Mouse (Mus musculus) forebrain, postnatal 0 days (tissue): ENCODE measurements around the gene Olfr743. TPM values are rescaled to one million over a fixed set of nuclear protein-coding genes. Genes with fewer than 3 reads are reported as not detected.
"Not testable (repeated sequence)": the region's sequence is repeated elsewhere in the genome, so short reads cannot be mapped to it uniquely, and the experiment has no call there.

ENCODE experiments used
- ATAC-seq: fragments of 200-750 bp; cut with Nextera tagmentation; 2 replicates; pipeline ENCODE4 v1.8.0; 2017; ENCODE audit warnings: mild to moderate bottlenecking, moderate library complexity
- DNase-seq: peaks from one replicate; pipeline ENCODE4 v3.0.0-alpha.2; 2015
- H3K27ac ChIP-seq: fragments of 300-500 bp; sonication (generic); 2 replicates; pipeline ENCODE4 v1.5.1; 2014; ENCODE audit warnings: low read depth, mild to moderate bottlenecking, antibody characterized with exemption, low read length, moderate library complexity, mixed read lengths
- H3K27me3 ChIP-seq: fragments of 300-500 bp; sonication (generic); 2 replicates; pipeline ENCODE4 v1.6.1; 2014; ENCODE audit warnings: mild to moderate bottlenecking, low read length, mixed read lengths; ENCODE audit not compliant: insufficient read depth
- H3K36me3 ChIP-seq: fragments of 300-500 bp; sonication (generic); 2 replicates; pipeline ENCODE4 v1.6.1; 2014; ENCODE audit warnings: mild to moderate bottlenecking, moderate library complexity; ENCODE audit not compliant: insufficient read depth
- H3K4me1 ChIP-seq: fragments of 300-500 bp; sonication (generic); 2 replicates; pipeline ENCODE4 v1.6.1; 2014; ENCODE audit warnings: antibody characterized with exemption; ENCODE audit not compliant: insufficient read depth
- H3K4me2 ChIP-seq: fragments of 300-500 bp; sonication (generic); 2 replicates; pipeline ENCODE4 v1.6.1; 2014; ENCODE audit warnings: low read depth, mild to moderate bottlenecking, moderate library complexity
- H3K4me3 ChIP-seq: fragments of 300-500 bp; sonication (generic); 2 replicates; pipeline ENCODE4 v1.5.1; 2014; ENCODE audit warnings: low read depth, low read length, mixed read lengths
- H3K9ac ChIP-seq: fragments of 300-500 bp; sonication (generic); 2 replicates; pipeline ENCODE4 v1.6.1; 2014; ENCODE audit warnings: mild to moderate bottlenecking
- H3K9me3 ChIP-seq: fragments of 300-500 bp; sonication (generic); 2 replicates; pipeline ENCODE4 v1.6.1; 2016; ENCODE audit warnings: low read length
- CTCF ChIP-seq: sonication (generic); IDR thresholded peaks from 2 replicates; pipeline ENCODE4 v1.5.1; 2016; ENCODE audit warnings: antibody characterized with exemption, control low read depth, low read depth
- WGBS: fragments of 180-500 bp; shearing (Covaris S2); extraction: QIAGEN DNeasy Blood & Tissue Kit; methylation state at CpG from one replicate; pipeline ENCODE4 v1.1.7; 2014; 5-methylcytosine and 5-hydroxymethylcytosine counted together
- polyA plus RNA-seq: library from polyadenylated mRNA; unstranded; fragments of >200 nt; fragmentation: Nextera tagmentation; extraction: Ambion mirVana; gene quantifications from 2 replicates; pipeline ENCODE4 v1.2.1, GENCODE M21; 2015
- total RNA-seq: library from RNA; depleted of rRNA; stranded (reverse); fragments of >200 nt; gene quantifications from 2 replicates; pipeline ENCODE4 v1.2.3, GENCODE M21; 2014; rRNA removed

The Olfr743 gene
- total RNA-seq: not detected in 2 replicates
- polyA plus RNA-seq: not detected in 2 replicates

- no peak within 1 kb of the TSS for H3K27ac ChIP-seq
- DNase-seq (no peak), ATAC-seq (no peak)
- no peaks in the 10 kb centered on the region for H3K27me3 ChIP-seq
- TF ChIP-seq CTCF: no peak
- H3K4me1 ChIP-seq: no peaks in the 10 kb centered on the region
- H3K4me2 ChIP-seq: no peak within 1 kb of the TSS
- no peak within 1 kb of the TSS for H3K4me3 ChIP-seq
- no peaks in the 10 kb centered on the region for H3K36me3 ChIP-seq
- no peaks in the 10 kb centered on the region for H3K9me3 ChIP-seq
- no peak within 1 kb of the TSS for H3K9ac ChIP-seq
These were observed at the start of gene Olfr743 for GRCm38 (mm10) chr14:50521539-50521938. Olfr743 (plus strand) TSS chr14:50521839.

GRCm38 (mm10) chr14:50472438-50472837 is 49.2 kb upstream of the Olfr743 start, which contains the start of gene Olfr741:
Olfr741 (plus strand) TSS chr14:50472738.
- Histone ChIP-seq H3K36me3 (no peaks in the 10 kb centered on the region), H3K9ac (no peak within 1 kb of the TSS), H3K27me3 (no peaks in the 10 kb centered on the region), H3K4me3 (no peak within 1 kb of the TSS), H3K27ac (no peak within 1 kb of the TSS), H3K9me3 (no peaks in the 10 kb centered on the region), H3K4me2 (no peak within 1 kb of the TSS), H3K4me1 (no peaks in the 10 kb centered on the region)
- WGBS: 75% methylated on average over 2 of the region's 2 CpGs
- DNase-seq (no peak), ATAC-seq (no peak)
- no peak for TF ChIP-seq CTCF

GRCm38 (mm10) chr14:50478406-50478805 is 43.2 kb upstream of the Olfr743 start:
- Histone ChIP-seq H3K27ac (no peak overlapping the region), H3K4me2 (no peak overlapping the region), H3K36me3 (no peaks in the 10 kb centered on the region), H3K9me3 (no peaks in the 10 kb centered on the region), H3K27me3 (no peaks in the 10 kb centered on the region), H3K4me3 (no peak overlapping the region), H3K4me1 (no peaks in the 10 kb centered on the region), H3K9ac (no peak overlapping the region)
- WGBS: 76% methylated on average over 2 of the region's 2 CpGs
- no peak for ATAC-seq
- no peak for DNase-seq
- no peak for TF ChIP-seq CTCF

GRCm38 (mm10) chr14:50503300-50503699 is 18.3 kb upstream of the Olfr743 start, which contains the start of gene Olfr742:
Olfr742 (plus strand) TSS chr14:50503600.
- no peak within 1 kb of the TSS for H3K4me2 ChIP-seq
- DNase-seq: no peak
- H3K9ac ChIP-seq: no peak within 1 kb of the TSS
- WGBS: 55% methylated on average over 2 of the region's 2 CpGs
- H3K4me3 ChIP-seq: no peak within 1 kb of the TSS
- H3K27me3 ChIP-seq: no peaks in the 10 kb centered on the region
- no peaks in the 10 kb centered on the region for H3K36me3 ChIP-seq
- TF ChIP-seq CTCF: no peak
- no peak for ATAC-seq
- no peaks in the 10 kb centered on the region for H3K4me1 ChIP-seq
- no peak within 1 kb of the TSS for H3K27ac ChIP-seq
- H3K9me3 ChIP-seq: no peaks in the 10 kb centered on the region

GRCm38 (mm10) chr14:50552734-50553133 is 31.1 kb downstream of the Olfr743 start:
- ATAC-seq (no peak), DNase-seq (no peak)
- H3K9me3 ChIP-seq: peaks cover 5% of the 10 kb centered on the region; the same call in 1 of the 2 replicates
- H3K27ac ChIP-seq: no peak overlapping the region
- H3K9ac ChIP-seq: no peak overlapping the region
- WGBS: 97% methylated on average over 2 of the region's 2 CpGs
- no peak overlapping the region for H3K4me2 ChIP-seq
- H3K36me3 ChIP-seq: no peaks in the 10 kb centered on the region
- H3K4me1 ChIP-seq: no peaks in the 10 kb centered on the region
- no peak overlapping the region for H3K4me3 ChIP-seq
- no peak for TF ChIP-seq CTCF
- no peaks in the 10 kb centered on the region for H3K27me3 ChIP-seq

- H3K36me3 ChIP-seq, H3K4me3 ChIP-seq, H3K9me3 ChIP-seq, H3K9ac ChIP-seq, ATAC-seq, H3K27ac ChIP-seq, DNase-seq, H3K4me1 ChIP-seq, H3K27me3 ChIP-seq, H3K4me2 ChIP-seq: not testable (repeated sequence)
- 54% methylated on average over 1 of the region's 1 CpGs for WGBS
These were observed 51.4 kb downstream of the Olfr743 start for GRCm38 (mm10) chr14:50573056-50573455.

Other genes starting within 250 kb of the Olfr743 start
- gene Olfr732, start 237.6 kb upstream of the Olfr743 start, total RNA-seq: not detected in 2 replicates
- gene Olfr732, start 237.6 kb upstream of the Olfr743 start, polyA plus RNA-seq: not detected in 2 replicates
- not detected in 2 replicates for gene Olfr733, start 220.3 kb upstream of the Olfr743 start, total RNA-seq
- not detected in 2 replicates for gene Olfr733, start 220.3 kb upstream of the Olfr743 start, polyA plus RNA-seq
- gene Olfr734, start 195.1 kb upstream of the Olfr743 start, total RNA-seq: not detected in 2 replicates
- gene Olfr734, start 195.1 kb upstream of the Olfr743 start, polyA plus RNA-seq: not detected in 2 replicates
- not detected in 2 replicates for gene Olfr735, start 173.0 kb upstream of the Olfr743 start, total RNA-seq
- gene Olfr735, start 173.0 kb upstream of the Olfr743 start, polyA plus RNA-seq: not detected in 2 replicates
- gene Tlr11, start 163.9 kb upstream of the Olfr743 start, total RNA-seq: not detected in 2 replicates
- gene Tlr11, start 163.9 kb upstream of the Olfr743 start, polyA plus RNA-seq: not detected in 2 replicates
- gene Olfr736, start 140.7 kb upstream of the Olfr743 start, total RNA-seq: not detected in 2 replicates
- not detected in 2 replicates for gene Olfr736, start 140.7 kb upstream of the Olfr743 start, polyA plus RNA-seq
- gene Olfr738, start 114.3 kb upstream of the Olfr743 start, total RNA-seq: not detected in 2 replicates
- gene Olfr738, start 114.3 kb upstream of the Olfr743 start, polyA plus RNA-seq: not detected in 2 replicates
- gene Olfr739, start 103.2 kb upstream of the Olfr743 start, total RNA-seq: not detected in 2 replicates
- gene Olfr739, start 103.2 kb upstream of the Olfr743 start, polyA plus RNA-seq: not detected in 2 replicates
- not detected in 2 replicates for gene Olfr740, start 76.3 kb upstream of the Olfr743 start, total RNA-seq
- not detected in 2 replicates for gene Olfr740, start 76.3 kb upstream of the Olfr743 start, polyA plus RNA-seq
- gene Olfr741, start 49.1 kb upstream of the Olfr743 start, total RNA-seq: not detected in 2 replicates
- gene Olfr741, start 49.1 kb upstream of the Olfr743 start, polyA plus RNA-seq: not detected in 2 replicates
- not detected in 2 replicates for gene Olfr742, start 18.2 kb upstream of the Olfr743 start, total RNA-seq
- gene Olfr742, start 18.2 kb upstream of the Olfr743 start, polyA plus RNA-seq: not detected in 2 replicates
- not detected in 2 replicates for gene Olfr744, start 93.0 kb downstream of the Olfr743 start, total RNA-seq
- not detected in 2 replicates for gene Olfr744, start 93.0 kb downstream of the Olfr743 start, polyA plus RNA-seq
- not detected in 2 replicates for gene Olfr745, start 117.5 kb downstream of the Olfr743 start, total RNA-seq
- gene Olfr745, start 117.5 kb downstream of the Olfr743 start, polyA plus RNA-seq: not detected in 2 replicates
- not detected in 2 replicates for gene Olfr746, start 125.2 kb downstream of the Olfr743 start, total RNA-seq
- not detected in 2 replicates for gene Olfr746, start 125.2 kb downstream of the Olfr743 start, polyA plus RNA-seq
- gene Olfr747, start 171.4 kb downstream of the Olfr743 start, total RNA-seq: not detected in 2 replicates
- not detected in 2 replicates for gene Olfr747, start 171.4 kb downstream of the Olfr743 start, polyA plus RNA-seq
- not detected in 2 replicates for gene Olfr748, start 185.5 kb downstream of the Olfr743 start, total RNA-seq
- gene Olfr748, start 185.5 kb downstream of the Olfr743 start, polyA plus RNA-seq: not detected in 2 replicates
- gene Olfr749, start 223.3 kb downstream of the Olfr743 start, total RNA-seq: not detected in 2 replicates
- gene Olfr749, start 223.3 kb downstream of the Olfr743 start, polyA plus RNA-seq: not detected in 2 replicates